Mouse (Mus musculus) heart, postnatal 25 days (tissue): Measurements from ENCODE around the gene Olfr1107. TPM values are rescaled to one million over a fixed set of nuclear protein-coding genes. Genes with fewer than 3 reads are reported as not detected.

Experiments used
- DNase-seq: peaks from one replicate; pipeline ENCODE4 v3.0.0; 2022; ENCODE audit warnings: low spot score
- intact Hi-C: fragments of 180-260 bp; cut with DNase I; formaldehyde crosslinking; loops from one replicate; pipeline ENCODE4 v1.15.1; 2025
- total RNA-seq, 2 experiments: library from RNA; stranded (reverse); gene quantifications; 2 replicates each; pipeline ENCODE4 v1.2.3; 2021

Olfr1107 gene
- not detected for total RNA-seq

- DNase-seq, result no peak
- intact Hi-C loops, result no loop called here
These were observed at the start of gene Olfr1107 for GRCm38 (mm10) chr2:87075717-87076116. Gene Olfr1107, minus strand, starts transcription at chr2:87075817.

- DNase-seq, result no peak
- intact Hi-C loops, result no loop called here
These were observed 38.9 kb upstream of the Olfr1107 start, which contains the start of gene Olfr259 for GRCm38 (mm10) chr2:87114467-87114866. Gene Olfr259, minus strand, starts transcription at chr2:87114567.

- no peak for DNase-seq
- intact Hi-C loops, result no loop called here
These were observed 20.3 kb upstream of the Olfr1107 start, which contains the start of gene Olfr1109 for GRCm38 (mm10) chr2:87095908-87096307. Gene Olfr1109, minus strand, starts transcription at chr2:87096008.

- DNase-seq, result no peak
- intact Hi-C loops, result no loop called here
These were observed 23.4 kb downstream of the Olfr1107 start, which contains the start of gene Olfr1106 for GRCm38 (mm10) chr2:87052173-87052572. Gene Olfr1106, minus strand, starts transcription at chr2:87052273.

- intact Hi-C loops, result no loop called here
- DNase-seq, result no peak
These were observed 39.2 kb downstream of the Olfr1107 start, which contains the start of gene Olfr1105 for GRCm38 (mm10) chr2:87036431-87036830. Gene Olfr1105, minus strand, starts transcription at chr2:87036531.

GRCm38 (mm10) chr2:87026980-87027379 lies 48.6 kb downstream of the Olfr1107 start, which contains the start of gene Olfr1104:
Gene Olfr1104, minus strand, starts transcription at chr2:87027080.
- intact Hi-C loops, result no loop called here
- DNase-seq, result no peak

Other genes with a start within 250 kb of the Olfr1107 start
- not detected for gene Olfr1095, start 224.1 kb downstream of the Olfr1107 start, total RNA-seq
- gene Gm13723, start 201.0 kb downstream of the Olfr1107 start, total RNA-seq, result not detected
- not detected for gene Olfr1097, start 183.6 kb downstream of the Olfr1107 start, total RNA-seq
- gene Olfr1098, start 151.3 kb downstream of the Olfr1107 start, total RNA-seq, result not detected
- gene Olfr1099, start 115.1 kb downstream of the Olfr1107 start, total RNA-seq, result not detected
- not detected for gene Olfr1100, start 95.9 kb downstream of the Olfr1107 start, total RNA-seq
- not detected for gene Olfr1101, start 84.6 kb downstream of the Olfr1107 start, total RNA-seq
- not detected for gene Olfr1102, start 77.4 kb downstream of the Olfr1107 start, total RNA-seq
- gene Olfr1104, start 48.7 kb downstream of the Olfr1107 start, total RNA-seq, result not detected
- gene Olfr1105, start 39.3 kb downstream of the Olfr1107 start, total RNA-seq, result not detected
- gene Olfr1106, start 23.5 kb downstream of the Olfr1107 start, total RNA-seq, result not detected
- gene Olfr1109, start 20.2 kb upstream of the Olfr1107 start, total RNA-seq, result not detected
- gene Olfr259, start 38.8 kb upstream of the Olfr1107 start, total RNA-seq, result not detected
- gene Olfr1110, start 64.5 kb upstream of the Olfr1107 start, total RNA-seq, result not detected
- gene Olfr1111, start 76.8 kb upstream of the Olfr1107 start, total RNA-seq, result not detected
- not detected for gene Olfr1112, start 112.0 kb upstream of the Olfr1107 start, total RNA-seq
- not detected for gene Olfr1113, start 133.2 kb upstream of the Olfr1107 start, total RNA-seq
- gene Olfr1115, start 172.2 kb upstream of the Olfr1107 start, total RNA-seq, result not detected
- gene Olfr1116, start 191.7 kb upstream of the Olfr1107 start, total RNA-seq, result not detected
- not detected for gene Olfr1118, start 231.8 kb upstream of the Olfr1107 start, total RNA-seq